Mouse (Mus musculus) forebrain, embryonic 15.5 days (tissue): ENCODE data around the gene Zfp507. TPM values are rescaled to one million over a fixed set of nuclear protein-coding genes. Genes with fewer than 3 reads are reported as not detected.

Experiments
- ATAC-seq: fragments of 200-750 bp; cut with Nextera tagmentation; replicated peaks from 2 replicates; pipeline ENCODE4 v1.8.0; 2017; ENCODE audit warnings: mild to moderate bottlenecking, moderate TSS enrichment, moderate library complexity
- H3K27ac ChIP-seq: fragments of 300-500 bp; sonication (generic); replicated peaks from 2 replicates; pipeline ENCODE4 v1.5.1; 2015; ENCODE audit warnings: mild to moderate bottlenecking, inconsistent platforms
- H3K27me3 ChIP-seq: fragments of 300-500 bp; sonication (generic); 2 replicates; pipeline ENCODE4 v1.6.1; 2015; ENCODE audit warnings: inconsistent platforms
- H3K36me3 ChIP-seq: fragments of 300-500 bp; sonication (generic); 2 replicates; pipeline ENCODE4 v1.6.1; 2015; ENCODE audit warnings: mild to moderate bottlenecking, inconsistent platforms
- H3K4me1 ChIP-seq: fragments of 300-500 bp; sonication (generic); 2 replicates; pipeline ENCODE4 v1.6.1; 2015; ENCODE audit warnings: inconsistent platforms
- H3K4me2 ChIP-seq: fragments of 300-500 bp; sonication (generic); replicated peaks from 2 replicates; pipeline ENCODE4 v1.6.1; 2015; ENCODE audit warnings: mild to moderate bottlenecking, inconsistent platforms
- H3K4me3 ChIP-seq: fragments of 300-500 bp; sonication (generic); 2 replicates; pipeline ENCODE4 v1.5.1; 2015; ENCODE audit warnings: mild to moderate bottlenecking, inconsistent platforms
- H3K9ac ChIP-seq: fragments of 300-500 bp; sonication (generic); replicated peaks from 2 replicates; pipeline ENCODE4 v1.6.1; 2015; ENCODE audit warnings: mild to moderate bottlenecking, inconsistent platforms
- H3K9me3 ChIP-seq: fragments of 300-500 bp; sonication (generic); 2 replicates; pipeline ENCODE4 v1.6.1; 2016; ENCODE audit warnings: inconsistent platforms
- WGBS: fragments of 180-500 bp; shearing (Covaris S2); methylation state at CpG from one replicate; pipeline ENCODE4 v1.1.7; 2015; ENCODE audit warnings: mixed read lengths; 5-methylcytosine and 5-hydroxymethylcytosine counted together
- polyA plus RNA-seq: library from polyadenylated mRNA; unstranded; fragments of >200 nt; fragmentation: Nextera tagmentation; extraction: Ambion mirVana; gene quantifications from 2 replicates; pipeline ENCODE4 v1.2.1, GENCODE M21; 2015

Gene Zfp507
- polyA plus RNA-seq, 1 experiment from 2014 or later, result 16.2 TPM

DNA sequence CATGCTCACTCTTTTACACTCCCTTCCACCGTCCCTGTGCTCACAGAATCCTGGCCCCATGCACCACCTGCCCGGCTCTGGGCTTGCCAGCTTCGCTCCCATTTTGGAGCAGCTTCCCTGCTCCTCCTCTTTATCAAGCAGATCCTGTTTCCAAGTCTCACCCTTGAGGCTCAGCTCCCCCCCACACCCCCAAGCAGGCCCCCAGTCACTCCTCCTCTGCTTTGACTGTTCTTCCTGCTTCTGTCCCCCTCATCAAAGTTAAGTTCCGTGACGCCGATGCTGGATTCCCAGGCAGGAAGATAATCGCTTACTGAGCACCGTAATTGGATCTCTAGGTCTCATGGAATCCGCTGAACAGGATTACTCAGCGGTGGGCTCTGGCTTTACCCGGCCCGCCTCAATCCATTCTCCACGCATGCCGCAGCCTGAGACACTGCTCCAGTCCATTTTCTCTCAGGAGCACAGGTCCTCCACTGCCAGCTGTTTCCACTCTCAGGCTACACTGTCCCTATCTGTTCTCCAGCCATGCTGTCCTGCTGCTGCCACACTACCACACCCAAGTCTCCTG, 55.3 kb downstream of the Zfp507 start:
- WGBS, result 60% methylated on average over 14 of the region's 14 CpGs
- Histone ChIP-seq H3K27ac (no peak overlapping the region), H3K9ac (no peak overlapping the region), H3K9me3 (no peaks in the 10 kb centered on the region), H3K36me3 (peaks cover 59% of the 10 kb centered on the region), H3K4me2 (no peak overlapping the region), H3K27me3 (no peaks in the 10 kb centered on the region), H3K4me1 (peaks cover 11% of the 10 kb centered on the region), H3K4me3 (no peak overlapping the region)
- no peak for ATAC-seq

DNA sequence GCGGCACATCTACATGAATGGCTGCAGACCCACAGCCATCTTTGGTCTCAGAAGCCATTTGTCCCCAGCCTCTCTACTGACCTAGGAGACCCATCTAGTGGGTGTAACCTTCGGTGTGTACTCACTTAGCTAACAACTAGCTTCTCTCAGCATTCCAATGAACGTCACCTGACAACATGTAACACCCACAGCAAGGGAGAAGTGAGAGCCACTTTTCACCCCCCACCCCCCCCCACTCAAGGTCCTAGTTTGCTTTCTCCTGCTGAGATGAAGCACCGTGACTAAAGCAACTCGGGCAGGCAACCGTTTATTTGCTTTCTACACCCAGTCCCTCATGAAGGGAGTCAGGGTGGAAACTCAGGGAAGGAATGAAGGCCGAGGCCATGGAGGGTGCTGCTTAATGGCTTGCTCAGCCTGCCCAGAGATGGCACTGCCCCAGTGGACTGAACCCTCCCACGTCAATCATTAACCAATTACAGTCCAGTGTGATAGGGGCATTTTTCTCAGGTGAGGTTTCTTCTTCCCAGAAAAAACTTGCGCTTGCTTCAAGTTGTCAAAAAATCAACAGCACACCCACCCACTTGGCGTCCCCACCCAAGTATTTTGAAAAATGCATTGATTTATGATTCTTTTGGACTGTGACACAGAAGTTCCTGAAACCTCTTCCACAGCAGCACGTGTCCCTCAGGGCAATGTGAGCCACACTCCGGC, 56.0 kb downstream of the Zfp507 start:
- H3K36me3 ChIP-seq, result peaks cover 59% of the 10 kb centered on the region
- H3K9me3 ChIP-seq, result no peaks in the 10 kb centered on the region

DNA sequence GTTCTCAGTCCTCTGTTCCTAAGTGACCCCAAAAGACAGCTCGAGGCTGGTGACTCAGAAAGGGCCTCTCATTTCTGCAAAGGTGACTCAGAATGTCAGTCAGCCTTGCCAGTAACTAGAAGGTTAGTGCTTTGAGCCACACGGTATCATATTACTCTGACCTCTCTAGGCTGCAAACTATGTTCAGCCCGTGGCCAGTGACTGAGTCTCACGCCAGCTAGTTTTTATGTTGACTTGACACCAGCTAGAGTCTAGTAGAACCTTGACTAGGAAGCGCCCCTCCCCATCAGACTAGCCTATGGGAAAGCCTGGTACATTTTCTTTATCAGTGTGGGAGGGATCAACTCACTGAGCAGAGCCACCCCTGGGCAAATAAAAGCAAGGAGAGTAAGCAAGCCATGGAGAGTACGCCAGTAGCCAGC, 57.5 kb downstream of the Zfp507 start:
- no peak for ATAC-seq
- H3K27ac ChIP-seq, result no peak overlapping the region
- H3K36me3 ChIP-seq, result peaks cover 53% of the 10 kb centered on the region
- no peak overlapping the region for H3K9ac ChIP-seq
- 0 out of 2 replicates have a peak, but pooled peaks cover 4% of the 10 kb centered on the region for H3K4me1 ChIP-seq
- no peak overlapping the region for H3K4me2 ChIP-seq
- H3K4me3 ChIP-seq, result no peak overlapping the region
- H3K9me3 ChIP-seq, result no peaks in the 10 kb centered on the region
- WGBS, result 90% methylated on average over 6 of the region's 6 CpGs
- H3K27me3 ChIP-seq, result no peaks in the 10 kb centered on the region

More for the DNA sequence above, 56.0 kb downstream of the Zfp507 start:
- Histone ChIP-seq H3K9ac (no peak overlapping the region), H3K27ac (no peak overlapping the region), H3K4me1 (0 out of 2 replicates have a peak, but pooled peaks cover 6% of the 10 kb centered on the region), H3K4me3 (no peak overlapping the region), H3K27me3 (no peaks in the 10 kb centered on the region), H3K4me2 (no peak overlapping the region)
- 95% methylated on average over 12 of the region's 12 CpGs for WGBS
- ATAC-seq, result no peak

- Histone ChIP-seq H3K4me1 (0 out of 2 replicates have a peak, but pooled peaks cover 5% of the 10 kb centered on the region), H3K27ac (no peak overlapping the region), H3K9me3 (no peaks in the 10 kb centered on the region), H3K4me3 (no peak overlapping the region), H3K27me3 (no peaks in the 10 kb centered on the region), H3K4me2 (no peak overlapping the region), H3K36me3 (peaks cover 50% of the 10 kb centered on the region), H3K9ac (no peak overlapping the region)
- no peak for ATAC-seq
- WGBS, result 92% methylated on average over 9 of the region's 9 CpGs
Observed at GRCm38 (mm10) chr7:35744771-35745170, 58.0 kb downstream of the Zfp507 start.

DNA sequence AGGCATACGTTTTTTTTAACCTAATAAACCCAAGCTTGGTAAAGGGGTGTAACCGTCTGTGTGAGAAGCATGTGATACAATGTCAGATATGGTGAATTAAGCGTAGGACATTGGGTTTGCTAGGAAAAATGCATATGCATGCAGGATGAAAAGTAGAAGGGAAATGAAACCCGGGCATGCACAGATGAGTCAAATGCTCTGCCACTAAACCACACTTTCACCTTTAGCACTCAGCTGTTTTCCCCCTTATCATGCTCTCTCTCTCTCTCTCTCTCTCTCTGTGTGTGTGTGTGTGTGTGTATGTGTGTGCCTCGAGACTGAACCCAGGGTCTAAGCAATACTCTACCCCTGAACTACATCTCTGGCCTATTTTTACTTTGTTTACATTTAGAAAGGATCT, 60.5 kb downstream of the Zfp507 start:
- no peaks in the 10 kb centered on the region for H3K27me3 ChIP-seq
- no peak overlapping the region for H3K4me2 ChIP-seq
- H3K4me3 ChIP-seq, result no peak overlapping the region
- no peak overlapping the region for H3K27ac ChIP-seq
- H3K9me3 ChIP-seq, result no peaks in the 10 kb centered on the region
- no peak for ATAC-seq
- WGBS, result 81% methylated on average over 5 of the region's 5 CpGs
- H3K36me3 ChIP-seq, result peaks cover 33% of the 10 kb centered on the region
- H3K9ac ChIP-seq, result no peak overlapping the region
- H3K4me1 ChIP-seq, result 0 out of 2 replicates have a peak, but pooled peaks cover 5% of the 10 kb centered on the region

- Histone ChIP-seq H3K4me1 (0 out of 2 replicates have a peak, but pooled peaks cover 5% of the 10 kb centered on the region), H3K27ac (peak overlapping the region; percentile 15; the same call in 1 of the 2 replicates), H3K36me3 (peaks cover 30% of the 10 kb centered on the region), H3K27me3 (no peaks in the 10 kb centered on the region), H3K4me3 (no peak overlapping the region), H3K9ac (no peak overlapping the region), H3K4me2 (no peak overlapping the region), H3K9me3 (no peaks in the 10 kb centered on the region)
- WGBS, result 60% methylated on average over 5 of the region's 5 CpGs
- ATAC-seq, result no peak
Observed at GRCm38 (mm10) chr7:35741858-35742257, 60.9 kb downstream of the Zfp507 start.

DNA sequence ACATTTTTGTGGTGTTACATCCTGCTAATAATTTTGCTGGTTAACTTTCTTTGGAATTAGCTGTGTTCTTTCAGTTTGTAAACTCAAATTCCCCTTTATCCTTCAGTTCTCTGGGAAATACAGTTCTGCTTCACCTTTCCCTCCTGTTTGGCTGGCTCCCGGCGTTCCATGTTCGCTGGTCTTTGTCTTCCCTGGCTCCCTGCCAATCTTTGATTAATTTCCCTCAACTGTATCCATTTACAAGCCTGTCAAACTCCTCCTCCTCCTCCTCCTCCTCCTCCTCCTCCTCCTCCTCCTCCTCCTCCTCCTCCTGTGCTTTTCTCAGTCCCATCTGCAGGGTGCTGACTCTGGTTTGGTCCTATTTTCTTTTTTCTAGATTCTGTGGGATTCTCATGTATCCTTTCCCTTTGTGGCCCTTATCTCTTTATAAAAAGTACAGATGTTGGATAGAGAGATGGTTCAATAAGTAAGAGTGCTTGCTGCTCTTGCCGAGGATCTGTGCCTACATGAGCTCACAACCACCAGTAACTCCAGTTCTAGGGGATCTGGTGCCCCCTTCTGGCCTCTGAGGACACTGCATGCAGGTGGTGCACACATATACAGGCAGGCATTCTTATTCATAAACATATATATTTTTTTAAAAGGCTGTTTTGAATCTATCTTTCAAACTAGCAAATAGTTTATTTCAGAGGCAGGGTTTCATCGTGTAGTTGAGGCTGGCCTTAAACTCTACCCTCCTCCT, 62.1 kb downstream of the Zfp507 start:
- ATAC-seq, result no peak
- WGBS, result 30% methylated on average over 5 of the region's 5 CpGs
- H3K4me3 ChIP-seq, result no peak overlapping the region
- 0 out of 2 replicates have a peak, but pooled peaks cover 5% of the 10 kb centered on the region for H3K4me1 ChIP-seq
- no peaks in the 10 kb centered on the region for H3K9me3 ChIP-seq
- H3K27ac ChIP-seq, result no peak overlapping the region
- H3K9ac ChIP-seq, result no peak overlapping the region
- H3K4me2 ChIP-seq, result no peak overlapping the region
- peaks cover 18% of the 10 kb centered on the region for H3K36me3 ChIP-seq
- H3K27me3 ChIP-seq, result no peaks in the 10 kb centered on the region

DNA sequence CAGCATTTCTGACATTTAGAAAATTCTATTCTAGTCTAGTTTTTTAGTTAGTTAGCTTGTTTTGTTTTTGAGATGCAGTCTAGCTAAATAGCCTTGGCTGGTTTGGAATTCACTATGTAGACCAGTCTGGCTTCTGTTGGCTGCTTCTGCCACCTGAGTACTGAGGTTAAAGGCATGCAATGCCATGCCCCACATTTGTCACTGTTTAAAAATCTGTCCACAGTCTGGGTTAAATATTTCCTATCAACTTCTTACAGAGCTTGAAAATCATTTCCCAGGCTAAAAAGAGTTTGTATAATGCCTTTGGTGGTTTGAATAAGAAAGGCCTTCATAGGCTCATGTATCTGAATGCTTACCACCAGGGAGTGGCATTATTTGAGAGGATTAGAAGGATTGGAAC, 63.9 kb downstream of the Zfp507 start:
- no peaks in the 10 kb centered on the region for H3K27me3 ChIP-seq
- H3K4me2 ChIP-seq, result no peak overlapping the region
- peaks cover 13% of the 10 kb centered on the region for H3K4me1 ChIP-seq
- no peak overlapping the region for H3K9ac ChIP-seq
- H3K27ac ChIP-seq, result no peak overlapping the region
- H3K9me3 ChIP-seq, result no peaks in the 10 kb centered on the region
- peaks cover 16% of the 10 kb centered on the region for H3K36me3 ChIP-seq
- ATAC-seq, result no peak
- H3K4me3 ChIP-seq, result no peak overlapping the region

DNA sequence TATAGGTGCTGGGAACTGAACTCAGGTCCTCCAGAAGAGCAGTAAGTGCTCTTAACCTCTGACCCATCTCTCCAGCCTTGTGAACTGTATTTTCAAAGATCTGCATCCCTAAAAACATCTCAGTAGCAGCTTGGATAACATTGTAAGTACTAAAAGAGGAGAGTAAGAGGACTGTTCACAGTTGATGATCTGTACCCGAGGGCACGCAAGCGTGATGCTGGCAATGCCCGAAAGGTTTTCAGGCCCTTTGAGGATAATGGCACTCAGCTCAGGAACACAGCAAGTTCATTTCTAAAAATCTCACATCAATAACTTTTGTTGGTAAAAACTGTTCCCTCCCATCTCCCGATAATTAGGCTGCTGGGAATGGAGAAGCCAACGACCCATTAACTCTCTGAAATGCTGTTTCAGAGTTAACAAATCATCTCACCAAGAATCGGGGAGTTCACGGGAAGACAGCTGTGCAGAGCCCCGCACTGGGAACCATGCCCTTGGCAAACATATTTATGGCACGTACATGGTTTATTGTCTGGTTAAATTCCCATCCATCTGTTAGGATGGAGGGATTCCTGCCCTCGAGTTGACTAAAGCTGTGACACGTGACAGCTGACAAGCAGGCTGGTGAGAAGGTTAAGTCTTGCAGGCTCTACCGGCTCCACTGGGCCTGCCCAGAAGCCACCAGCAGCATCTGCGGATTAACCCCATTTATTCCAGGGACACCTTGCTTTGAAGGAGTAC, 69.3 kb downstream of the Zfp507 start:
- 35% methylated on average over 14 of the region's 14 CpGs for WGBS
- ATAC-seq, result peak; percentile 79
- Histone ChIP-seq H3K4me2 (no peak overlapping the region), H3K4me3 (no peak overlapping the region), H3K9ac (no peak overlapping the region), H3K27ac (peak overlapping the region; percentile 89), H3K4me1 (peaks cover 30% of the 10 kb centered on the region), H3K36me3 (peaks cover 12% of the 10 kb centered on the region), H3K27me3 (no peaks in the 10 kb centered on the region), H3K9me3 (no peaks in the 10 kb centered on the region)

- H3K27ac ChIP-seq, result peak overlapping the region; percentile 89
- ATAC-seq, result peak; percentile 62
- H3K4me3 ChIP-seq, result no peak overlapping the region
- 9% methylated on average over 10 of the region's 10 CpGs for WGBS
- no peak overlapping the region for H3K4me2 ChIP-seq
- H3K9me3 ChIP-seq, result no peaks in the 10 kb centered on the region
- H3K9ac ChIP-seq, result no peak overlapping the region
- peaks cover 17% of the 10 kb centered on the region for H3K36me3 ChIP-seq
- H3K27me3 ChIP-seq, result no peaks in the 10 kb centered on the region
- peaks cover 30% of the 10 kb centered on the region for H3K4me1 ChIP-seq
Observed at GRCm38 (mm10) chr7:35732585-35733059, 70.2 kb downstream of the Zfp507 start.

GRCm38 (mm10) chr7:35729621-35730031, 73.2 kb downstream of the Zfp507 start:
- Histone ChIP-seq H3K27ac (no peak overlapping the region), H3K4me2 (no peak overlapping the region), H3K4me3 (no peak overlapping the region), H3K4me1 (peaks cover 29% of the 10 kb centered on the region), H3K9me3 (no peaks in the 10 kb centered on the region), H3K9ac (no peak overlapping the region), H3K36me3 (peaks cover 26% of the 10 kb centered on the region), H3K27me3 (no peaks in the 10 kb centered on the region)
- no peak for ATAC-seq
- 78% methylated on average over 9 of the region's 9 CpGs for WGBS
